Mouse (Mus musculus): Measurements from ENCODE around the gene Slc43a1. TPM values are rescaled to one million over a fixed set of nuclear protein-coding genes. Genes with fewer than 3 reads are reported as not detected.
A peak's percentile ranks its signal among the peaks of the same experiment; 100 is the strongest.

Gene Slc43a1
- polyA plus RNA-seq, 1 experiment from 2014 or later: 10.5 TPM

DNA sequence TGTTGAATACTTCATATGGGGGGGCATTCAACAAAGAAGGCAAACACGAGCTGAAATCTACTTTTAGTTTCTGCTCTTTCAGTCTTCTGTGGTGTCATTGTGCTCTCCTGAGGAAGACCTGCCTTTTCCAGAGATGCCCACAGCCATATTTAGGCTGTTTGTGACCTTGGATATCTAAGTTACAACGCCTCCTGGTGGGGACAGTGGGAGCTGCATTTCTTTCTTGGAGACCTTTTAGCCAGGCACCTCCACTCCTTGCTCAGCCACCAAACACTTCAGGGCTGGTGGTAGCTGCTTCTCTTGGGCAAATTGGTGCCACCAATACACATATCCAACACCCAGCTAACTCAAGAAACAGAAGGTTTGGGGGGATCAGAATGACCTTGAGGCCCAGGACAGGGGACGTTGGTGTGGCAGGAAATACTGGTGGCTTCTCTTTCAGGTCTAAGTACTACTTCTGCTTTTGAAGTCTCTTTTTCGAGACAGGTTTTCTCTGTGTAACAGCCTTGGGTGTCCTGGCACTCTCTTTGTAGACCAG is 32.0 kb downstream of the Slc43a1 start:
- H3K27me3 ChIP-seq (ENCODE audit: control insufficient read depth, insufficient read depth, low read length): peaks cover 94% of the 10 kb centered on the region
- no peaks in the 10 kb centered on the region for H3K9me3 ChIP-seq (ENCODE audit: control insufficient read depth, low read length)
- H3K4me2 ChIP-seq (ENCODE audit: low read length): no peak overlapping the region
- H3K4me1 ChIP-seq (ENCODE audit: control insufficient read depth in 2 of 2, insufficient read depth in 2 of 2, low read length in 2 of 2): peaks cover 7 to 9% of the 10 kb centered on the region in 2 experiments; a peak in 2 of 4 replicates
- 50% methylated on average over 4 of the region's 4 CpGs for WGBS
- H3K36me3 ChIP-seq (ENCODE audit: control insufficient read depth, insufficient read depth, low read length): no peaks in the 10 kb centered on the region
- H3K9ac ChIP-seq (ENCODE audit: low read length): no peak overlapping the region
- ATAC-seq (ENCODE audit: insufficient number of reproducible peaks, insufficient read depth, low FRiP score, low read depth): no peak
- no peak overlapping the region for H3K27ac ChIP-seq (replicated peaks in 1 of 2; ENCODE audit: control insufficient read depth in 1 of 2, insufficient read depth in 1 of 2, low read depth in 2 of 2, low read length in 2 of 2)
- H3K4me3 ChIP-seq (ENCODE audit: control insufficient read depth in 1 of 2, insufficient read depth in 1 of 2, low read depth in 1 of 2, low read length in 2 of 2): no peak overlapping the region

DNA sequence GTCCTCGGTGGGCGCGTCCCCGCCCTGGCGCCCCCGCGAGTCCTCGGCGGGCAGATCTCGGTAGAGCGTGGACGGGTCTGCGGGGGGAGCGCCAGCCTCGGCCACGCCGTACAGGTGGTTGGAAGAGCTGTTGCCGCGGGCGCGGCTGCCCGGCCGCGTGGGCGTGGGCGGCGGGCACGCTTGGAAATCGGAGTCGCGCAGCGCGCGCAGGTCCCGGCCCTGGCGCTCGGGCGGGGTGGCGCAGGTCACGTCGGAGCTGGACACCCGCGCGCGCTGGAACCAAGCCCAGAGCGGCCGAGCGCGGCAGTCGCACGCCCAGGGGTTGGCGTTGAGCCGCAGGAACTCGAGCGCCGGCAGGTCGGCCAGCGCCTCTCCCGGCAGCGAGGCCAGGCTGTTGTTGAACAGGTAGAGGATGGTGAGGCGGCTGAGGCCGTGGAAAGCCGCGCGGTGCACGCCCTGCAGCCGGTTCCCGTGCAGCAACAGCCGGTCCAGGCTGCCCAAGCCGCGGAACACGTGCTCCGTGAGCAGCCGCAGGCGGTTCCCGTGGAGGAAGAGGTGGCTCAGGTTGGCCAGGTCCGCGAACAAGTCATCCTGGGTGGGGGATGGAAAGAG is 33.6 kb downstream of the Slc43a1 start:
- Histone ChIP-seq H3K4me1 (ENCODE audit: control insufficient read depth in 2 of 2, insufficient read depth in 2 of 2, low read length in 2 of 2) (peaks cover 3 to 5% of the 10 kb centered on the region in 2 experiments; a peak in 1 of 4 replicates), H3K9ac (ENCODE audit: low read length) (peak overlapping the region; percentile 49), H3K36me3 (ENCODE audit: control insufficient read depth, insufficient read depth, low read length) (no peaks in the 10 kb centered on the region), H3K4me2 (ENCODE audit: low read length) (peak overlapping the region; percentile 86), H3K27ac (replicated peaks in 1 of 2; ENCODE audit: control insufficient read depth in 1 of 2, insufficient read depth in 1 of 2, low read depth in 2 of 2, low read length in 2 of 2) (no peak overlapping the region), H3K9me3 (ENCODE audit: control insufficient read depth, low read length) (no peaks in the 10 kb centered on the region), H3K27me3 (ENCODE audit: control insufficient read depth, insufficient read depth, low read length) (peaks cover 94% of the 10 kb centered on the region), H3K4me3 (ENCODE audit: control insufficient read depth in 1 of 2, insufficient read depth in 1 of 2, low read depth in 1 of 2, low read length in 2 of 2) (peak overlapping the region; percentile 33 to 47)
- WGBS: 2% methylated on average over 74 of the region's 78 CpGs
- ATAC-seq (ENCODE audit: insufficient number of reproducible peaks, insufficient read depth, low FRiP score, low read depth): peak; percentile 32; the same call in 1 of the 2 replicates

DNA sequence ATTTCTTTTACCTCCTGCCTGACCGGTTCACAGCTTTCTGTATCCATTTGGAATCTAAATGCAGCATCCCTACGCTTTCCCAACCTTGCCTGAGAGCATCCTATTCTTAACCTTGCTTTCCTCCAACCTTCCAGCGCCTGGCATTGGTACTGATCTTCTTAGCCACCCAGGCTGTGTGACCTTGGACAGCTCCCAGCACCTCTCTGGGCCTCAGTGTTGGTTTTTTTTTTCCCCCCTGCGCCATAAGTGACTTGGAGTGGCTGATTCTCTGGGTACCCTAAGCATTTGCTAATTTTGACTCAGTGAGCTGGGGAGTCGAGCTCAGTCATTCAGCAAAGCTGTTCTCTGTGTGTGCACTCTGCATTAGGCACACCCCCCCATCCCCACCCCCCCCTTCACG is 37.2 kb downstream of the Slc43a1 start:
- Histone ChIP-seq H3K27me3 (ENCODE audit: control insufficient read depth, insufficient read depth, low read length) (peaks cover 79% of the 10 kb centered on the region), H3K9me3 (ENCODE audit: control insufficient read depth, low read length) (no peaks in the 10 kb centered on the region), H3K4me3 (ENCODE audit: control insufficient read depth in 1 of 2, insufficient read depth in 1 of 2, low read depth in 1 of 2, low read length in 2 of 2) (no peak overlapping the region), H3K27ac (replicated peaks in 1 of 2; ENCODE audit: control insufficient read depth in 1 of 2, insufficient read depth in 1 of 2, low read depth in 2 of 2, low read length in 2 of 2) (no peak overlapping the region), H3K4me1 (ENCODE audit: control insufficient read depth in 2 of 2, insufficient read depth in 2 of 2, low read length in 2 of 2) (peaks cover 3 to 5% of the 10 kb centered on the region in 2 experiments; a peak in 1 of 4 replicates), H3K4me2 (ENCODE audit: low read length) (no peak overlapping the region), H3K36me3 (ENCODE audit: control insufficient read depth, insufficient read depth, low read length) (no peaks in the 10 kb centered on the region), H3K9ac (ENCODE audit: low read length) (no peak overlapping the region)
- 32% methylated on average over 6 of the region's 6 CpGs for WGBS
- ATAC-seq (ENCODE audit: insufficient number of reproducible peaks, insufficient read depth, low FRiP score, low read depth): no peak

DNA sequence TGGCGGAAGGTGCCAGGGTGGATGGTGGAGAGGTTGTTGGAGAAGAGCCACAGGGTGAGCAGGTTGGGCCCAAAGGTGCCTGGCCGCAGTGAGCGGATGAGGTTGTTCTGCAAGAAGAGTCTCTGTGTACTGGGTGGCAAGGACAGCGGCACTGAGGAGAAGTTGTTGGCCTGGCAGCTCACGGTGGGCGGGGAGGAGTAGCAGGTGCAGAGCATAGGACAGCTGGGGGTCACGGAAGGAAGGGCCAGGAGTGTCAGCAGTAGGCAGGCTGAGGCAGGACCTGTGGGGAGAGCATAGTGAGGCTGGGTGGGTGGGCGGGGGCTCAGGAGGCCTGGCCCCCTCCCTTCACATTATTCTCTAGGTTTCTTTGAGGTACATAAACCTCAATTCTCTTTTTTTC is 41.9 kb downstream of the Slc43a1 start:
- Histone ChIP-seq H3K4me3 (ENCODE audit: control insufficient read depth in 1 of 2, insufficient read depth in 1 of 2, low read depth in 1 of 2, low read length in 2 of 2) (no peak overlapping the region), H3K4me2 (ENCODE audit: low read length) (no peak overlapping the region), H3K4me1 (ENCODE audit: control insufficient read depth in 2 of 2, insufficient read depth in 2 of 2, low read length in 2 of 2) (peaks cover 6 to 15% of the 10 kb centered on the region in 2 experiments), H3K9ac (ENCODE audit: low read length) (no peak overlapping the region), H3K9me3 (ENCODE audit: control insufficient read depth, low read length) (no peaks in the 10 kb centered on the region), H3K27me3 (ENCODE audit: control insufficient read depth, insufficient read depth, low read length) (peaks cover 80% of the 10 kb centered on the region), H3K36me3 (ENCODE audit: control insufficient read depth, insufficient read depth, low read length) (no peaks in the 10 kb centered on the region), H3K27ac (replicated peaks in 1 of 2; ENCODE audit: control insufficient read depth in 1 of 2, insufficient read depth in 1 of 2, low read depth in 2 of 2, low read length in 2 of 2) (no peak overlapping the region)
- no peak for ATAC-seq (ENCODE audit: insufficient number of reproducible peaks, insufficient read depth, low FRiP score, low read depth)
- WGBS: 66% methylated on average over 7 of the region's 8 CpGs

DNA sequence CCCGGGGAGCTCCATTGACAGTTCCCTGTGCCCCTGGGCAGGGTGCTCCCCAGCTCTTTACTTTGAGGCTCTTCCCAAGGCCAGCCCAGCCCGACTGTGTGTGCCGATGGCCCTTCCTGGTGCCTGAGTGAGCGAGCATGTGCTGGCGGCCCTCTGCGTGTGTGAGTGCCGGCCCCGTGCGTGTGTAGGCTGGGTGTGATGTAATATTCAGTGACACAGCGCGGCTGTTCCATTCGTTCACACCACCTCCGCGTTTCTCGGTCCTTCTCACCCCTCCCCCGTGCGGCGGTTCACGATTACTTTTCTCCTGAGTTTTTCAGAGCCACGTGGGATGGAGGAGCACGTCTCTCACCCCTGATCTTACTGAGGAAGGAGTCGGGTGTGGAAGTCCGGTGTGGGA is 44.0 kb downstream of the Slc43a1 start:
- no peaks in the 10 kb centered on the region for H3K36me3 ChIP-seq (ENCODE audit: control insufficient read depth, insufficient read depth, low read length)
- peaks cover 84% of the 10 kb centered on the region for H3K27me3 ChIP-seq (ENCODE audit: control insufficient read depth, insufficient read depth, low read length)
- peaks cover 9 to 30% of the 10 kb centered on the region in 2 experiments for H3K4me1 ChIP-seq (ENCODE audit: control insufficient read depth in 2 of 2, insufficient read depth in 2 of 2, low read length in 2 of 2)
- 2% methylated on average over 23 of the region's 23 CpGs for WGBS
- no peak for ATAC-seq (ENCODE audit: insufficient number of reproducible peaks, insufficient read depth, low FRiP score, low read depth)
- H3K4me3 ChIP-seq (ENCODE audit: control insufficient read depth in 1 of 2, insufficient read depth in 1 of 2, low read depth in 1 of 2, low read length in 2 of 2): 0 out of 4 replicates have a peak overlapping the region, but pooled peaks of 1 of the 2 experiments have one; percentile 2
- H3K4me2 ChIP-seq (ENCODE audit: low read length): peak overlapping the region; percentile 51
- H3K9ac ChIP-seq (ENCODE audit: low read length): peak overlapping the region; percentile 34
- no peaks in the 10 kb centered on the region for H3K9me3 ChIP-seq (ENCODE audit: control insufficient read depth, low read length)
- H3K27ac ChIP-seq (replicated peaks in 1 of 2; ENCODE audit: control insufficient read depth in 1 of 2, insufficient read depth in 1 of 2, low read depth in 2 of 2, low read length in 2 of 2): no peak overlapping the region

DNA sequence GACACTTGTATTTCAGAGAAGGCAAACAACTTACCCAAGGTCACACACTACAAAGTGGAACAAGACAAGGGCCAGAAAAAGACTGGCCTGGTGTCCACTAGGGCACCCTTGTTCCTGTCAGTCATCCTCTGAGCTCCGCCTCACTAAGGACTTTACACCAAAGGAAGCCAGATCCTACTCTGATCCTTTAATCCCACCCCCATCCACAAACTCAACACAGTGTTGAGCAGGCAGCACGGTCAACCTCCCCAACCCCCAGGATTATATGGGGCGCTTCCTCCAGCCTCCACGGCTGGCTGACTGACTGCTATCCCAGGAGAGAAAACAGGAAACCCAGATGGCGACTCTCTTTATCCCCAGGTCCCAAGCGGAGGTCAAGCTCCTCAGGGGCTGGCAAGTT is 44.4 kb downstream of the Slc43a1 start:
- H3K4me2 ChIP-seq (ENCODE audit: low read length): peak overlapping the region; percentile 51
- H3K27ac ChIP-seq (replicated peaks in 1 of 2; ENCODE audit: control insufficient read depth in 1 of 2, insufficient read depth in 1 of 2, low read depth in 2 of 2, low read length in 2 of 2): no peak overlapping the region
- H3K4me3 ChIP-seq (ENCODE audit: control insufficient read depth in 1 of 2, insufficient read depth in 1 of 2, low read depth in 1 of 2, low read length in 2 of 2): no peak overlapping the region

DNA sequence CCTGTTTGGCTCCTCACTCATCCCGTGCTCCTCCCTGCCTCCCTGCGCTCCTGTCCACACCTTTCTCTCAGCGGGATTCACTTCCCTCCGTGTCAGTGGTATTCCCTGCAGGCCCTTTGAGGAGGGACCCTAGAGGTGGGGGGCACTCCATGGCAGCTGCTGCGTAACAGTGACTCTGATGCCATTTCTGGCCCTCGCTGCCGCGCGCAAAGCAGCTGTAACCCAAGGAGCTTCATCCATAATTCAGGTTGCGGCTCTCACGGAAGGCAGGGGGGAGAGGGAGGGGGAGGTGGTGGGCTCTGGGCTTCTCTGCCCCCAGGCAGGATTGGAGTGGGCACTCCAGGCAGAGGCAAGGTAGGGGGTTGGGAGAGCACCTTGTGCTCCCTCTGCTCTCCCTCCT is 44.9 kb downstream of the Slc43a1 start:
- Histone ChIP-seq H3K27ac (replicated peaks in 1 of 2; ENCODE audit: control insufficient read depth in 1 of 2, insufficient read depth in 1 of 2, low read depth in 2 of 2, low read length in 2 of 2) (no peak overlapping the region), H3K4me2 (ENCODE audit: low read length) (peak overlapping the region; percentile 51), H3K9me3 (ENCODE audit: control insufficient read depth, low read length) (no peaks in the 10 kb centered on the region), H3K36me3 (ENCODE audit: control insufficient read depth, insufficient read depth, low read length) (no peaks in the 10 kb centered on the region), H3K4me3 (ENCODE audit: control insufficient read depth in 1 of 2, insufficient read depth in 1 of 2, low read depth in 1 of 2, low read length in 2 of 2) (no peak overlapping the region), H3K27me3 (ENCODE audit: control insufficient read depth, insufficient read depth, low read length) (peaks cover 92% of the 10 kb centered on the region), H3K4me1 (ENCODE audit: control insufficient read depth in 2 of 2, insufficient read depth in 2 of 2, low read length in 2 of 2) (peaks cover 15 to 37% of the 10 kb centered on the region in 2 experiments), H3K9ac (ENCODE audit: low read length) (no peak overlapping the region; the same call in 1 of the 2 replicates)
- WGBS: 5% methylated on average over 11 of the region's 11 CpGs
- ATAC-seq (ENCODE audit: insufficient number of reproducible peaks, insufficient read depth, low FRiP score, low read depth): no peak

More for the DNA sequence above, 44.4 kb downstream of the Slc43a1 start:
- no peaks in the 10 kb centered on the region for H3K9me3 ChIP-seq (ENCODE audit: control insufficient read depth, low read length)
- WGBS: 2% methylated on average over 6 of the region's 6 CpGs
- no peak overlapping the region; the same call in 1 of the 2 replicates for H3K9ac ChIP-seq (ENCODE audit: low read length)
- peaks cover 89% of the 10 kb centered on the region for H3K27me3 ChIP-seq (ENCODE audit: control insufficient read depth, insufficient read depth, low read length)
- peaks cover 14 to 35% of the 10 kb centered on the region in 2 experiments for H3K4me1 ChIP-seq (ENCODE audit: control insufficient read depth in 2 of 2, insufficient read depth in 2 of 2, low read length in 2 of 2)
- no peaks in the 10 kb centered on the region for H3K36me3 ChIP-seq (ENCODE audit: control insufficient read depth, insufficient read depth, low read length)
- no peak for ATAC-seq (ENCODE audit: insufficient number of reproducible peaks, insufficient read depth, low FRiP score, low read depth)

All from heart, embryonic 14.5 days (tissue).